16 mouse cellular contexts compared by ENCODE assay signal in genomic region chr19:53442756-53443654, GRCm38 (mm10). TPM values are rescaled to one million over a fixed set of nuclear protein-coding genes. Genes with fewer than 3 reads are reported as not detected.
A peak's percentile ranks its signal among the peaks of the same experiment; 100 is the strongest.
DNase-seq lines count a peak whose midpoint lies in the region; ATAC-seq lines count a peak whose summit lies in the region.
"Had no signal": no experiment of that assay in that cellular context is flagged by ENCODE, and none has a peak within 500 bp of the region (broad histone marks: within the 10 kb centered on the region; RNA-seq: fewer than 3 reads in every experiment).

No protein-coding gene starts in this region.

- H3K9ac ChIP-seq in hindbrain, embryonic 14.5 days, result no peak overlapping the region
- H3K9ac ChIP-seq: embryonic facial prominence, embryonic 12.5 days; heart, embryonic 13.5 days; intestine, embryonic 15.5 days; lung, embryonic 15.5 days; neural tube, embryonic 13.5 days had no signal

- no peak overlapping the region for H3K4me2 ChIP-seq in hindbrain, embryonic 14.5 days (replicated peaks)
- H3K4me2 ChIP-seq: embryonic facial prominence, embryonic 12.5 days; heart, embryonic 13.5 days; intestine, embryonic 15.5 days; lung, embryonic 15.5 days; neural tube, embryonic 13.5 days had no signal

- H3K9me3 ChIP-seq in hindbrain, embryonic 14.5 days (ENCODE audit: control insufficient read depth, low read length), result no peaks in the 10 kb centered on the region
- H3K9me3 ChIP-seq in embryonic facial prominence, embryonic 10.5 days, result no peaks in the 10 kb centered on the region
- H3K9me3 ChIP-seq: embryonic facial prominence, embryonic 12.5 days; heart, embryonic 13.5 days; intestine, embryonic 15.5 days; lung, embryonic 15.5 days; neural tube, embryonic 13.5 days had no signal

- H3K36me3 ChIP-seq in hindbrain, embryonic 14.5 days (replicated peaks; ENCODE audit: control insufficient read depth, insufficient read depth), result no peaks in the 10 kb centered on the region
- no peaks in the 10 kb centered on the region for H3K36me3 ChIP-seq in embryonic facial prominence, embryonic 10.5 days (replicated peaks)
- H3K36me3 ChIP-seq: embryonic facial prominence, embryonic 12.5 days; heart, embryonic 13.5 days; intestine, embryonic 15.5 days; lung, embryonic 15.5 days; neural tube, embryonic 13.5 days had no signal

- peaks cover 19% of the 10 kb centered on the region for H3K4me1 ChIP-seq in hindbrain, embryonic 14.5 days (replicated peaks; ENCODE audit: control insufficient read depth, insufficient read depth, low read length)
- H3K4me1 ChIP-seq in embryonic facial prominence, embryonic 10.5 days, result peaks cover 30% of the 10 kb centered on the region

- H3K27me3 ChIP-seq in hindbrain, embryonic 14.5 days (ENCODE audit: control insufficient read depth, insufficient read depth, low read length), result no peaks in the 10 kb centered on the region
- H3K27me3 ChIP-seq in embryonic facial prominence, embryonic 10.5 days (replicated peaks; ENCODE audit: low read depth, poor library complexity, severe bottlenecking), result peaks cover 33% of the 10 kb centered on the region
- H3K27me3 ChIP-seq: embryonic facial prominence, embryonic 12.5 days; intestine, embryonic 15.5 days; lung, embryonic 15.5 days had no signal

- H3K4me3 ChIP-seq in hindbrain, embryonic 14.5 days (replicated peaks; ENCODE audit: low read length), result no peak overlapping the region
- H3K4me3 ChIP-seq in embryonic facial prominence, embryonic 10.5 days, result no peak overlapping the region
- H3K4me3 ChIP-seq: embryonic facial prominence, embryonic 12.5 days; heart, embryonic 13.5 days; intestine, embryonic 15.5 days; lung, embryonic 15.5 days; neural tube, embryonic 13.5 days had no signal

- peak; percentile 73 to 74 for DNase-seq in B cell, adult 2 months
- peak; percentile 74 to 89 for DNase-seq in thymus, adult 18-20 months
- no peak for DNase-seq in frontal cortex, postnatal 14 days (ENCODE audit: low spot score in 2 of 2)
- no peak for DNase-seq in hindbrain, embryonic 14.5 days (ENCODE audit: low spot score)
- no peak for DNase-seq in layer of hippocampus, adult 18-20 months (ENCODE audit: low spot score in 2 of 2)
- no peak for DNase-seq in embryonic facial prominence, embryonic 10.5 days (ENCODE audit: low spot score)
- DNase-seq: heart, postnatal 4 days; kidney, postnatal 10 days; right cerebral cortex, postnatal 4 days had no signal

- 80% methylated on average over 22 of the region's 22 CpGs for WGBS in hindbrain, embryonic 14.5 days
- 86% methylated on average over 22 of the region's 22 CpGs for WGBS in embryonic facial prominence, embryonic 10.5 days

- ATAC-seq in CD4-positive, CD25-positive, alpha-beta regulatory T cell, adult 4 months, result peak; percentile 81
- peak; percentile 79 for ATAC-seq in activated CD4-positive, CD25-positive, alpha-beta regulatory T cell, adult 4 months
- ATAC-seq in hindbrain, embryonic 14.5 days (ENCODE audit: low FRiP score), result no peak
- ATAC-seq: intestine, embryonic 15.5 days had no signal

- no peak overlapping the region for H3K27ac ChIP-seq in hindbrain, embryonic 14.5 days
- no peak overlapping the region for H3K27ac ChIP-seq in embryonic facial prominence, embryonic 10.5 days (replicated peaks)
- H3K27ac ChIP-seq: embryonic facial prominence, embryonic 12.5 days; heart, embryonic 13.5 days; intestine, embryonic 15.5 days; lung, embryonic 15.5 days; neural tube, embryonic 13.5 days had no signal

RNA-seq across cellular contexts. Expression of gene Smndc1, which starts 52.6 kb away (rescaled TPM):
- 10 to 100 TPM; 32.0 to 32.3 TPM for polyA plus RNA-seq in CD4-positive, CD25-positive, alpha-beta regulatory T cell, adult 4 months (2017; shearing (Covaris generic))
- 10 to 100 TPM; 35.9 TPM for polyA plus RNA-seq in activated CD4-positive, CD25-positive, alpha-beta regulatory T cell, adult 4 months (2017; shearing (Covaris generic))
- 35.3 and 35.6 TPM in 2 replicates for polyA plus RNA-seq in hindbrain, embryonic 14.5 days (2014; fragmentation: Nextera tagmentation; extraction: Ambion mirVana)
- 10 to 100 TPM; 41.4 to 42.4 TPM for total RNA-seq in layer of hippocampus, adult 18-20 months (2021)
- polyA plus RNA-seq in embryonic facial prominence, embryonic 10.5 days (2016; fragmentation: Nextera tagmentation; extraction: Ambion mirVana), result 46.7 and 49.1 TPM in 2 replicates

Comparison
In these comparisons a context has a peak if more than half of its experiments do, and no peak if none do; other contexts are left out.
1. DNase-seq: peak in B cell, adult 2 months (2 of 2) and thymus, adult 18-20 months (2 of 2); none in frontal cortex, postnatal 14 days (0 of 2), hindbrain, embryonic 14.5 days (single experiment), layer of hippocampus, adult 18-20 months (0 of 2) and embryonic facial prominence, embryonic 10.5 days (single experiment).